Mouse (Mus musculus): ENCODE data around the gene Trim17.

GRCm38 (mm10) chr11:58979183-58979582 is 24.7 kb downstream of the Trim17 start:
- TF ChIP-seq CTCF (IDR thresholded peaks at IDR 0.05; ENCODE audit: extremely low read depth, insufficient read depth, insufficient read length, insufficient replicate concordance) (no peak), POLR2A (IDR thresholded peaks at IDR 0.05; ENCODE audit: low read depth, low read length) (no peak)

Data from spleen, adult 2 months (tissue).